Mouse (Mus musculus) frontal cortex, postnatal 14 days (tissue): Measurements from ENCODE around the gene Abi3.

Source experiments
- DNase-seq, 2 experiments: peaks; one replicate each; pipeline ENCODE4 v3.0.0; 2022; ENCODE audit warnings: low spot score in 2 of 2

Abi3 gene

GRCm38 (mm10) chr11:95838999-95839868 is 3.0 kb downstream of the Abi3 start:
- no peak for DNase-seq

DNA sequence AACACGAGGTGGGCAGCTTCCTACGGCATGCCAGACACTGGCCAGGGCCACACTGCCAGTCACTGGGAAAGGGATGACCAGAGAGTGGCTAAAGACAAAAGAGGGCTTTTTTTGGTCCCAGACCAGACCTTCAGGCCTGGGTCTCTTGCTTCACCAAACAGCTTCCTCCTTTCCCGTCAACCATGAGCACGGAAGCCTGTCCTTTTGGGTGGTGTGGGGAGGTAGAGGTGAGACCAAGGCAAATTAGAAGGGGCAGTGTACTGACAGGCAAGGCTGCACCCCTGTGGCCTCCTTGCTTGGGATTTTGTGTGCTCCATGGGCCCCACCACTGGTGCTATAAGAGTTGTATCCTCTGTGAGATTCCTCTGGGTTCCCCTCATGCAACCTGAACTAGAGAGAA is 3.7 kb downstream of the Abi3 start:
- no peak for DNase-seq

- DNase-seq: no peak
Measured at GRCm38 (mm10) chr11:95837059-95837458, 5.2 kb downstream of the Abi3 start, which contains the start of gene Gngt2. Gene Gngt2 (plus strand): TSS chr11:95837216.

DNA sequence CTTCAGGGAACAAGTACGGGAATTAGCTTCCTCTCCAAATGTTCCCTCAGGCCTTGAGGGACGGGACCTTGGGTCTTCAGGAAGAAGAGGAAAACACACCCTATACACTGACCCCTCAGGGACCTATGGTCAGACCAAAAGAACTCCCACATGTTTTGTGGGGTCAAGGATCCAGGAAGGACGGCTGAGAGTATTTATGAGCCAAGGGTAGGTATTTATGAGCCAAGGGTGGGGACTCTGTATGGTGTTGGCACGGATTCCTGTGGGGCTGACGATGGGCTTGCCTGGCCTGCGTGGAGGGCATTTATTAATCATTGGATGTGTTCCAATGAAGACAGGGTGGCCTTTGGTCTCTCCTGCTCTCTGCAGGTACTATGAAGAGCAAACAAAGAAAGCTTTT is 5.8 kb downstream of the Abi3 start:
- no peak for DNase-seq

- DNase-seq: no peak
Measured at GRCm38 (mm10) chr11:95835832-95836231, 6.4 kb downstream of the Abi3 start.

- no peak for DNase-seq
Measured at GRCm38 (mm10) chr11:95834742-95835710, 7.2 kb downstream of the Abi3 start.

DNA sequence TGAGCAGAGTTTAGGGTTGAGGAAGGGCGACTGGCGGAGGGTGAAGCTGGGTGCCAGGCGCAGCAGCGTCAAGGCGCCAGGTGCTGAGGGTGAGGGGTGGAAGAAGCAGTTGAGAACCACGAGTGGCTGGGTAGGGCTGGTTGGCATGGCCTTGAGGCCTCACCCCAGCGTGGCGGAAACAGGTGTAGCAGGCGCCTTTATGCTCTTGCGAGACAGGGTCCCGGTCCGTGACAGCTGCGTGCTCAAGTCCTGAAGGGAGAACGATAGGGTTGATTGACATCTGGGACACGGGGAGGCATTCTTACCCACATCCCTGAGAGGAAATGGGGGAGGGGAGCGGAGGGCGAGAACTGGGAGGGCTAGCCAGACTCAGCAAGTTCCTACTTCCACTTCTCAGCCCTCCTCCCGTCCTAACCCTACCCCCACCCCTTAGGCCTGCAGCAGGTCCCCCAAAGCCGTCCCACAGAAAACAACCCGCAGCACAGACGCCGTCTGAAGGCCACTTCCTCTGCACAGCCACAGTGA is 8.1 kb downstream of the Abi3 start:
- DNase-seq: peak in 1 of 2 experiments; percentile 62

DNA sequence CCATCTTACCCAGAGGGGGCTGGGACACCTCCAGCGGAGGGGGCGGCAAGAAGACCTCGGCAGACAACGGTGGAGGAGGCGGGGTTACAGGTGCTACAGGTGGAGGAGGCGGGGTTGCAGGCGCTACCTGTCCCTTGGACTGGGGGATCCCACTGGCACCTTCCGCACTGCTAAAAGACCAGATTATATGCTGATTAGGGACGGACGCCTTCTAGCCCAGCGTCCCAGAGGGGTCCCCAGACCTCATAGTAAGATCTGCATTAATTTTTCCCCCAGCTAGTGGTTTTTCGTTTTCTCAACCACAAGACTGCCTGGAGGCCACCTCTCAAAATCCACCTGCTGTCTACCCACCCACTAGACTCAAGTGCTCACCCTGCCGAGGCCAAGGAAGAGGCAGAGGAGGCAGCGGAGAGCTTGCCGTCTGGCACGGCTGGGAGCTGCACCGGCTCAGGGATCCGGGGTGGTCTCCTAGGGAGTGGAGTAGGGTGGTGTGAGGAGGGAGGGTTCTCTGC is 8.6 kb downstream of the Abi3 start:
- DNase-seq: no peak

- no peak for DNase-seq
Measured at GRCm38 (mm10) chr11:95833006-95833570, 9.2 kb downstream of the Abi3 start.

DNA sequence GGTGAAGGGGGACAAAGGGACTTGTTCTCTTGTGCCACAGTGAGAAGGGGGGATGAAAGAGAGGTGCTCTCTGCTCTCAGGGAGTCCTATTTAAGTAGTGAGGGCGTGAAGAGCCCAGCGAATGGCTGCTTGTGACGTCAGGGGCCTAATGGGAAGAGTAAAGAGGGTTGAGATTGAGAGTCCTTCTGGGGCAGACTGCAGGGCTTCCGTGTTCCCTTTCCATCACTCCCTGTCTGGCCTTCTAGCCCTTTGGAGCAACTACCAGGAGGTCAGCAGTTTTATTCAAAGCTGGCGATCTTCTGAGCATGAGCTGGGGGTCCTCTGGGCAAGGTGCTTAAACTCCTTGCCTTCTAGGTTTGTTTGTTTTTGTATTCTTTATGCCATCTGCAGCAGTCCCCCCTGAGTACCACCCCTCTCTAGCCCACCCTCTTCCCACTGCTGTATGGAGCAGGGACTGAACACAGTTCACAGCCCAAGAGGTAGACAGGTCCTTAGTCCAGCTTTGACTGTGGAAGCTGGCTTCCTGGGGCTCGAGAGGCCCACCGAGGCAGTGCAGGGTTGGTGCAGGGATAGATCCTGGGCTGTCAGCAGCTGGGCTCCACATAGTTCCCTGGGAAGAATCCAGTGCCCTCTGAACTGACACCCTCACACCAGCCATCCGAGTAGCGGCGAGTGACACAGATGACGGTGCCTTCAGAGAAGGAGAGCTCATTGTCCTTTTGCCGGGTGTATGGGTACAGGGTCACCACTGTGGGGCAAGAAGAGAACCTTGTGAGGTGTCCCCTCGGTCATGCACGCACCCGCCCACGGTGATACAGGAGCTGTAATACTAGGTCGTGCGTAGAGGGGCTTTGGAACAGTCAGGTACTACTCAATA is 9.9 kb downstream of the Abi3 start:
- no peak for DNase-seq

DNA sequence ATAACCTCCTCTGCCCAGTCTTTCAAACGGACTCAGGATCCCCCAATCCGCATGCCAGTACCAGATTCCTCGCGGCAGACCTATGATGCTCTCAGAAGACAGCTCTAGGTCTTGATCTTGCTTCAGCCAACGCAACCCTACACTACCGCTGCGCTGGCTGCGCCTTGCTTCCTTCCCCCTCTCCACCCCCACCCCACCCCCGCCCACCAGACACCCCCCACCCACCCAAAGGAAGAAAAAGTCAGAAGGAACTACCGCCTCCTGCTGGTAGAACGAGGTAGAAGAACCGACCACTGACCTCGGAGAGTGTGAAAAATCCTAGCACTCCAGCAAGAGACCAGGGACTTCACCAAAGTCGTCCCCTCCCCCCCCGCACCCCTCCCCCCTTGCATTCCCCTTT is 10.6 kb downstream of the Abi3 start:
- no peak for DNase-seq

- no peak for DNase-seq
Measured at GRCm38 (mm10) chr11:95831276-95831619, 11.0 kb downstream of the Abi3 start.

GRCm38 (mm10) chr11:95830411-95831275 is 11.6 kb downstream of the Abi3 start:
- no peak for DNase-seq

GRCm38 (mm10) chr11:95829526-95830050 is 12.7 kb downstream of the Abi3 start:
- DNase-seq: no peak

DNA sequence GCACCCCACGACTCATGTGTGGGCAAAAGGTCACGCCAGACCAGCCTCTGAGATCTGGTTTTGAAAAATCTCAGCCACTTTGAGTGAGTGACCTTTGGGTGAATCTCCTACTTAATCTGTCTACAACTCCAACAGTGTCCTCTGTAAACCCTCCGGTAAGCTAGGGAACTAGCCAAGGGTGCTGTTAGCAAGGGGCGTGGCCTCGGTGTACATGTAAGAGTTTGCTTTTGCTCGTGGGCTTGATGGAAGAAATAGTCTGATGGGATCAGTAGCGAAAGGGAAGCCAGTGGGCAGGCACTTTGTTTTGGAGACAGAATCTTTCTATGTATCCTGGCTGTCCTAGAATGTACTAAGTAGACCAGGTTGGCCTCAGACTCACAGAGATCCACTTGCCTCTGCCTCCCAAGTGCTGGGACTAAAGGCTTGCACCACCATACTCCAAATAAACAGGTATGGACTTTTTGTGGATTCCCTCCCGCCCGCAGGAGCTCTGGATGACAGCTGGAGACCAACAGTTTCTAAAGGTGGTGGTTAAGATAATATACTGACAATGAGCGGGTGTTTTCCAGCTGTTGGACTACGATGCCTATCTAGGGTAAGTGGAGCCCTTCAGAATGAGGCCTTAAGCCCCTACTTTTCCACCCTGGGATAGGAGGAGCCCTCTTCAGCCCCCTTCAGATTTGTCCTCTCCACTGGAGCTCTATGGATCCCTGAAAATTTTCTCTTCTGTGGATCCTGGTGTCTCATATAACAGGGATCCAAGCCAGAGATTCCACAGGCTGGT is 13.9 kb downstream of the Abi3 start:
- DNase-seq: no peak

DNA sequence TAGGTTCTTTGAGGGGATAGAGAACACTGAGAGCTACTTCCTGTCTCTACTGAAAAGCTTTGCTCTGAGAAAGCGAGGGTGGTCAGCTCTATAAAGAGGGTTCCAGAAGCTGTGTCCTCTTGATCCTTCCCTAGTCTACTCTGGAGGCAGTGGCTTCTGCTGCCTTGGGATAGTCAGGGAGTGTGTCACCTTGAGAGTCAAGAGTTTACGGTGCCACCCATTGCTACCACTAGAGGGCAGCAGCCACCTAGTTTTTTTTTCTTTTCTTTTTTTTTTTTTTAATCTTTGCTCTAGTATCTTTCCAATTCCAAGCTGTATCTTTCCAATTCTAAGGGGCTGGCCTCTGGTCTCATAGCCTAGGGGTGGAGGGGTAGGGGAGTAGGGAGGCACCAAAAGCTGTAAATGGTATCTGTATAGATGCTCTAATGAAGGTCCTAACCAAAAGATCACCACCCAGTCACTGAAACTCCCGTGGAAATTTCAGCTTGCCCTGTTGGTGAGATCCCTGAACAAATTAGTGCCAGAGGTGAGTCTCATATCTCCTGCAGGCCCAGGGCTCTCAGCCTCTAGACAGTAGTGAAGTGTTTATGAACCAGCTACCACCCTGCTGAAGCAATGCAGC is 14.7 kb downstream of the Abi3 start:
- peak in 1 of 2 experiments; percentile 73 for DNase-seq

- DNase-seq: no peak
Measured at GRCm38 (mm10) chr11:95827168-95827447, 15.2 kb downstream of the Abi3 start.

GRCm38 (mm10) chr11:95826317-95827167 is 15.7 kb downstream of the Abi3 start:
- DNase-seq: no peak
